Mouse (Mus musculus): ENCODE measurements around the gene Cep350.
A peak's percentile ranks its signal among the peaks of the same experiment; 100 is the strongest.
"Not testable (repeated sequence)": the region's sequence is repeated elsewhere in the genome, so short reads cannot be mapped to it uniquely, and the experiment has no call there.

The Cep350 gene

DNA sequence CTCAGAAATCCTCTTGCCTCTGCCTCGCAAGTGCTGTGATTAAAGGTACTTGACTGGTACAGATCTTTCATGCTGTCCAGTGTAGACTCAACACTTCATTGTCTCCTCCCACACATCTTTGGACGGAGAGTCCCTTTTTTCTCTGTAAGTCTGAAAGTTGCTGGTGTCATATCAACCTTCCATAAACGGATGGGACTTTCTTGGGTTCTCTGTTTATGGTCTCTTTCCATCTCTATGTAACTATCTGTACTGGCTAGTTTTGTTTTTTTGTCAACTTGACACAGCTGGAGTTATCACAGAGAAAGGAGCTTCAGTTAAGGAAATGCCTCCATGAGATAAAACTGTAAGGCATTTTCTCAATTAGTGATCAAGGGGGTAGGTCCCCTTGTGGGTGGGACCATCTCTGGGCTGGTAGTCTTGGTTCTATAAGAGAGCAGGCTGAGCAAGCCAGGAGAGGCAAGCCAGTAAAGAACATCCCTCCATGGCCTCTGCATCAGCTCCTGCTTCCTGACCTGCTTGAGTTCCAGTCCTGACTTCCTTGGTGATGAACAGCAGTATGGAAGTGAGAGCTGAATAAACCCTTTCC, 90.3 kb downstream of the Cep350 start:
- DNase-seq = not testable (repeated sequence)

DNA sequence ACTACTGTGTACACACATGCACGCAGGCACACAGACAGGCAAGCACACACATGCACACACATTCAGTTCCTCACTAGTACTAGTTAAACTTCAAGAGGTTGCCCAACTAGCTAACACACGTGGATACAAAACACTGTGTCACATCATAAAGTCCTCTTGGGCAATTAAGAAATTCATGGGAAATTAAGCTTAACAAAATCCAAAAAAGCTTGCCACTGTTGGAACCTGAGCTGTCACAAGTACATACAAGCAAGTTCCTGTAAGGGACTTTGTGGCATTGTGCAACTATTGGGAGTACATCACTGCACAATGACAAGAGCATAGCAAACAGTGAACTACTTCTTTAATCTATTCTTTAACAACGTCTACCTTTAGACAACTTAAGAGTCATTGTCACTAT, 93.5 kb downstream of the Cep350 start:
- no peak for DNase-seq

DNA sequence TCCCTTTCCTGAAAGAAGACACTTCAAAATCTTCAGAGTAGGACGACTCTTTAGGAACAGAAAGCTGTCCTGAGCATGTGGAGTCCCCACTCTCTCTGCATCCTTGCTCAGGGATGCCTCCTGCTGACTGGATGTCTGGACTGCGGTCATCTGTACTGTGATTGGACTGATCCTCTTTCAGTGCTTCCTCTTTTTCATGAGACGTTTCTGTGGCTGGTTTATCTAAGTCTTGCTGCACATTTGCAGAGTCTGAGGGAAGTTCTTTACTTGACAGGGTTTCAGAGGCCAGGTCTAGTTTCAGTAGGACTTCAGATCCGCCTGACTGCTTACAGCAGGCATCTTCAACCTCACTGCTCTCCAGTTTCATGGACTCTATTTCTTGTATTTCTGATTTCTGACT, 110.1 kb downstream of the Cep350 start:
- DNase-seq = no peak

DNA sequence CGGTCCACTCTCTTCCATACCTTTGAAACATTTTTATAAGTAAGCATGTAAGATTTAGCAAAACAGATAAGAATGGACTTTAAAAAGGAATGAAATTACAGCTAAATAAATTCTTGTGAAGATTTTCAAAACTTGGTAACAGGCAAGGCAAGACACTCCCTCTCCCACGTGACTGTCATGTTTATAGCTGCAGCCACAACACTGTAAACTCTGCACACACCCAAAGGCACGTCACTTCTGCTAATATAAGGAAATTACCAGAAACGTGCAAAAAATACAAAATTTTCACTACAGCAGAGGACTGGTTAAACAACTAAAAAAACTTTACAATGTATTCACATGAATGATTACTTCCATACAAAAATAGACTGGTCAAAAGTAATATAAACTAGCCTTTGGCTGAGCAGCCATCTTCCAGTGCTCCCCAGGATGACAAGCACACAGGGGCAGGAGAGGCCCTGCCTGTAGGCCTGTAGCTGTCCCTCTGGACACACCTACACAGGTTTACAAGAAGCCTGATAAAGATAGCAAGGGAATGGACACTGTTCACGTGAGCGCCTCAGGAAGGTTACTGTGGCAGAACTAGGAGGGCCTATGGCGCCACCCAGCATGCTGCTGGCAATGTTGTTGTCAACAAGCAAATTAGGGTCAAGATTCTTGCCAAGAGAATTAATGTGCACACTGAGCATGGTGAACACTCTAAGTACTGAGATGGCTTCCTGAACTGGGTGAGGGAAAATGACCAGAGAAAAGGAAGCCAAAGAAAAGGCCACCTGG, 117.9 kb downstream of the Cep350 start:
- peak; percentile 11 for DNase-seq

DNA sequence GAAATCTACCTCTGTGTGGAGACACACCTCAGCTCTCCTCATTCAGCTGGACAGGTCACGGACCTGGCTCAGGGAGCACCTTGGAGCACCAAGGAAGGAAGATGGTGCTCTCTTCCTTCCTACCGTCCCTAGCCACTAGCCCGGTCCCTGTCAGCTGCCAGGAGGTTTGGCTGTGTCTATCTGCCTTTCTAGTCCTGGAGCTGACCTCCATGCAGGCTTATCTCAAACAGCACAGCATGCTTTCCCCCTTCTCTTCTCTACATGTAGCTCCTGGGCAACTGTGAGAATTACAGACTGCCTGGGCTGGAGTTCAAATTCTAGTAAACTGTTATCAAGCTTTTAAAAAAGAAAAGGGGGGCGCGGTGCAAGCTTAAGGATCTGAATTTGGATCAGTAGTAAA, 120.0 kb downstream of the Cep350 start:
- no peak for DNase-seq

DNA sequence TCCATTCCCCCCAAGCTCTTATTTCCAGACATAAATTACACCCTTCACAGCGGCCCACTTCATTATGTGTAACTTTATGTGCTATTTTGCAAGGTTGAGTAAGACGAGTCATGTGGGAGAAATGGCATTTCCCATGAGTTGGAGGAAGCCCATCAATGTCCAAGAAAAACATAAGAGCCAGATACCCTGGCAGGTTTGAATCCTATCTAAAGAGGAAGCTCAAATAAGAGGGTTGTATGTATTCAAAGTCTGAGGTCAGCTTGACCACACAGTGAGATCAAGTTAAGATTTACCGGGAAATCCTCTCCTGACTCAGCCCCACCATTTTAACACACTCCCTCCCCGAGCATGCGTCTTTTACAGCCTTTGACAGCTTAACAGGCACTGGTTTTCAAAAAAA, 128.8 kb downstream of the Cep350 start:
- no peak for DNase-seq

DNA sequence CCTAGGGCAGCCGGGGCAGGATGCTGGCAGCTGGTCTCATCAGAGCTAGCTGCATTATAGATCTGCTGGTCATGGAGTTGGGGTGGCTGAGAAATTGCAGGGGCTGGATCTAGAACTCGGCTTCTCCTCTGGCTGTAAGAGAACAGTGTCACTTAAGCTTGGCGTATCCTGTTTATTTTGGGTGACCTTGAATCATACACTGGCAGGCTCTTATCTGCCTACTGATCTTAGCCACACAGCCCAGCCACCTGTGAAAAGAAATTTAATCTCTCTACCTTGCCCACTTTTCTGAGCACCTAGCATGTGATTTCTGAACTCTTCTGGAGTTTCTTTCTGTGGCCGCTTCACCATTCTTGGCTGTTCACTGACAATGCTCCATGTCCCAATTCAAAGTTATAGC, 129.5 kb downstream of the Cep350 start:
- DNase-seq = no peak

DNA sequence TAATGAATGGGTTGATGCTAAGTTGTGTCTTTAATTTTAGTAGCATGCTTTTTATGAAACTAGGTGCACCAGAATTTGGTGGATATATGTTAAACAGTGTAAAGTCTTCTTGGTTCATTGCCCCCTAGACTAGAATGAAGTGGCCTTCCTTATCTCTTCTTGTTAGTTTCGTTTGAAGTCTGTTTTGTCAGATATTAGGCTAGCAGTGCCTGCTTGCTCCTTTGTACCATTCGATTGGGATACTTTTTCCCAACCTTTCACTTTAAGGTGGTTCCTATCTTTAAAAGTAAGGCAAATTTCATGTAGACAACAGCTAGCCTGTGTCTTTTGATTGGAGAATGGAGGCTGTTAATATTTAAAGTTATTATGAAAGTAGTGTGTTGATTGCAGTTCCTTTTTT, 137.4 kb downstream of the Cep350 start:
- DNase-seq = no peak

DNA sequence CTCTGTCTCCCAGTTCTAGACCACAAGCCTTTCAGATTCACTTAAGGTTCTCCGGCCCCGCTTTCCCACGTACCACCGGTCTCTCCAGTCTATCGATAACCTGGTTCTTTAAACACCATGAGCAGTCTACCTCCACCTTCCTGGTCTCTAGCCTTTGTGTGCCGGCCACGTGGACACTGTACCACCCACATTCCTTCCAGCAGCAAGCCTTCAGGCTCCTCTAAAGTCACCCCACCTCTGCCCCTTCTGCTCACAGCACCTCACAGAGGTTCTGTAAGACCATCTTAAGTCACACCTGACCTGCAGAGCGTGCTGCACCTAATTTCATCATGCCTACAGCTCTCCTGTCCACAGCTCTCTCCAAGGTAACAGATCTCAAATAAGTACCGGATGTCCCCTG, 139.4 kb downstream of the Cep350 start:
- no peak for DNase-seq

DNA sequence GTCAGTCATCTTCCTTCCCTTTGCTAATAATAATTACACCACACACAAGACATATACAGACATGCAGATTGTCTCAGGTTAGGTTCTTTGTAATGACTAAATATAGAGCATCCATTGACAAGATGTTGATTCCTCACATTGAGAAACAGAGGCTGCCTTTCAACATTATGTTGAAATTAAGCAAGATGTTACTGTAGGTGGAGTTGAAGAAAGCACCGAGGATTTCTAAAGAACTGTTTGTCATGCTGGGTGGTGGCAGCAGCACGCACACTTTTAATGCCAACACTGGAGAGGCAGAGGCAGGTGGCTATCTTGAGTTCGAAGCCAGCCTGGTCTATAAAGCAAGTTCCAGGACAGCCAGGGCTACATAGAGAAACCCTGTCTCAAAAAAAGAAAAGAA, 141.1 kb downstream of the Cep350 start:
- DNase-seq = no peak

DNA sequence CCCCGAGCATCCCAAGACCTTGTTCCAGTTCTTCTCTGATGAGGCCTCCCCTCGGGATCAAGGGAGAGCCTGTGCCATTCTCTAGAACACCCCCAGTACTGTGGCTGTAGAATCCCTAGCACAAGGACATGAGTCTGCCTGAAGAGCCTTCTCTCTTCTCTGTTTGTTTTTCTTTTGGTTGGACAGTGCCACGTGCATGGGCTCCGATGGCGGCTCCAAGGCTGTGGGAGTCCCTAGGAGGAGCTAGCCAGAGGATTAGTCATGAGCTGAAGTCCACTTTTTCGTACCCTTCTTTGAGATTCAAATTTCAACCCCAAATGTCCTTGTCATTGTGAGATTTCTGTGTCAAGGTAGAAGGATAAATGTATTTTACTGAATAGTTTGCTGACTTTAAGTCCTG, 142.2 kb downstream of the Cep350 start:
- DNase-seq = no peak

DNA sequence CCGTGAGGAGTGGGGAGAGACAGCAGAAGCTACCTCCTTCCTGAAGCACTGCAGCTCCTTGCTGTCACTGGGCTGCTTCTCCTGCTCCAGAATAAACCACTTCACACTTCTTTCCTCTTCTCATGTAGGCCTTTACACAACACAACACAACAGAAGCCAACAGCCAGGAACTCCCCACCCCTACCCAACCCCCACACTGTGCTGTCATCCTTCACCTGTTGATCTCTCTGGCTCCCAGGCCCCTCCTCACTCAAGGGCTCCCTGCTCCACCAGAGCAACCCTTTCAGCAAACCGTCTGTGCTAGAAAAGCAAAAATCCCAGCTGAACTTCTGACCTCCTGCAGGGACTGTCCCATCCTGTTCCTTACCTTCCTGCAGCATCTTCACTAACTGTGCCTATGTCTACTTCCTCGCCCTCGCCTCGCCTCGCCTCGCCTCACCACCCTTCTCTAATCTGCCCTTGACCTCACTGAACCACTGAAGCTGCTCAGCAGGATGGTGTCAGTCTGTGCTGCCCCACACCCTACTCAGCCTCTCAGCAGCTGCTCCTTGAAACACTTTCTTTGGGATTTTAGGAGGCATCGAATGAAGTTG, 145.3 kb downstream of the Cep350 start:
- DNase-seq = no peak

DNA sequence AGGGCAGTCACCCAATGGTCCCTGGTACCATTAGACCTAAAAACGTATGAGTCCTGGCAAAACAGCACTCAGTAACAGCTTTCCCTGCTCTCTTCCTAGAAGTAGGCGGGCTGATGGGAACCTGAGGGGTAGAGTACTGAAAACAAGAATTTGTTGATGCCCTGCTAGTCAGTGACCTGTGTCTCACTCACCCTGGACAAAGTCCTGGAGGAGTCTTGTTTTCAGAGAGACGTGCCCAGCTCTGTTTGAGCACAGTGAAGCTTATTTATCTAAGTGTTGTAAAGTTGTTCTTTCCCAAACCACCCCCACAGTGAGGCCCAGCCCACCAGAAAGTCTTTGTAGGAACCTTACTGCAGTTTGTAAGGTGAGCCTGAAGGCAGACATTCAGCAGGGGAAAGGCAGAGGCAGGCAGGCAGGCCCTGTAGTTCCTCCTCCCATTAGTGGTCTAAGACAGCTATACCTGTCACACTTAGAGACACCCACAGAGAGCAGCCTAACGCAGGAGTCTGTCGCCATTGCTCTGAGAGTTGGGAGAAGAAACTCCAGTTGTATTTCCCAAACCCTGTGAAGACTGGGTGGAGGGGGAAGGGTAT, 146.2 kb downstream of the Cep350 start:
- DNase-seq = peak; percentile 16

DNA sequence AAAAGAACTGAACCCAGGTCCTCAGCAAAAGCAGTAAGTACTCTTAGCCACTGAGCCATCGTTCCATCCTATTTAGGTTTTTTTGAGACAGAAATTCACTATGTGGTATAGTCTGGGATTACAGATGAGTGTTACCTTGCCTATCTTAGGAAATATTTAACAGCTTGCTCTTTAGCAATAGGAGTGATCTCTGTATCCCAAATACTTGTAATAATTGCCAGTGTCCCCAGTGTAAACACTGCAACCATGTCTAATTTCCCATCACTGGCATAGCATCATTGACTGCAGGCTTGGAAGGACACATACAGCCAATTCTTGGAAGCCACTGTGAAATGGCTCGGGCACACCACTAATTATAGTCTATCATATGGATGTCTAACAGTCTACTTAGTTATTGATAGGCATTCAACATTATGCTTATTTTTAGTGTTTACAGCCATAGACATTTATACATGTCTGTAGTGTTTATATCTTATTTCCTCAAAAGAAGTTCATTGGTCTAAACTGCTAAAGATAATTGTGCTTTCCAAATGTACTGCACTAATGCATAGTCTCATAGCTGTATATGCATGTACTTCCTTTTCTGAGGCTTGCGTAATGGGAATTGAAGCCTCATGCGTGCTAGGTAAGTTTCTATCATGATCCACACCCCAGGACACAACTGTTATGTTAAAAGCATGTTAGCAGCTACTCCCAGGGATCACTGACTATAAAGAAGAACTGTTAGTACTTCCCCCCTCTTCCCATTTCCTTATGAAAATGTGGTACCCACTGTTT, 146.9 kb downstream of the Cep350 start:
- no peak for DNase-seq

DNA sequence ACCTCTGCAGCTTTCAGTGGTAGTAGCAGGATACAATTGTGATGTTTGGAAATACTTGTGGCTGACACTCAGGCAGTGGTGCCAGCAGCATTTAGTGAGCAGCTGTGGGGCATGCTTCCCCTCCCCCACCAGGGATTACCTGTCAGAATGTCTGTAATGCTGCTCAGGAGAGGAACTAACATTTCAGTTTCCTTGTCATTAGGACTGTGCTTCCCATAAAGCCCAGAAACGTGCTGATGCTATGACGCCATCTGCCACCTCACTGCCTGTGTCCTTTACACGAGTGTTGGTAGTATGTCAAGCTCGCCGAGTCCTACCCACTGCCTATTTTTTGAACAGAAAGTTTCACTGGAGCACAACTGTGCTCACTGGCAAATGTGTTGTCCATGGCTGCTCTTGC, 152.4 kb downstream of the Cep350 start:
- no peak for DNase-seq

DNA sequence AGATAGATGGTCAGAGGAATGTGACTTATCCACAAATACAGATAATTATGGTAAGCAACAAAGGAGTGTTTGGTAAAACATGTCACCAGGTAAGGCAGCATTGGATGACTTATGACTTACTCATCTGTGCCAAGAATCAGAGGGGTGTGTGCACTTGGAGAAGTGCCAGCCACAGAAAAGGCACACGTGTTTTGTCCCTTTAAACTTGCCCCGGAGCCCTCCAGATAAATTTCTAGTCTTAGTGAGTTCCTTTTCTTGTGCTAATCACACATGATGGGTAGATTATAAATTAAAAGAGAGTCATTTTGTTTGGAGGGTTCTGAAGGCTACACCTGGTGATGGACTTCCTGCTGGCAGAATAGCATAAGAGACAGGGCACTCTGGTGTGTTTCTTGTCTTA, 156.9 kb downstream of the Cep350 start:
- DNase-seq = no peak

DNA sequence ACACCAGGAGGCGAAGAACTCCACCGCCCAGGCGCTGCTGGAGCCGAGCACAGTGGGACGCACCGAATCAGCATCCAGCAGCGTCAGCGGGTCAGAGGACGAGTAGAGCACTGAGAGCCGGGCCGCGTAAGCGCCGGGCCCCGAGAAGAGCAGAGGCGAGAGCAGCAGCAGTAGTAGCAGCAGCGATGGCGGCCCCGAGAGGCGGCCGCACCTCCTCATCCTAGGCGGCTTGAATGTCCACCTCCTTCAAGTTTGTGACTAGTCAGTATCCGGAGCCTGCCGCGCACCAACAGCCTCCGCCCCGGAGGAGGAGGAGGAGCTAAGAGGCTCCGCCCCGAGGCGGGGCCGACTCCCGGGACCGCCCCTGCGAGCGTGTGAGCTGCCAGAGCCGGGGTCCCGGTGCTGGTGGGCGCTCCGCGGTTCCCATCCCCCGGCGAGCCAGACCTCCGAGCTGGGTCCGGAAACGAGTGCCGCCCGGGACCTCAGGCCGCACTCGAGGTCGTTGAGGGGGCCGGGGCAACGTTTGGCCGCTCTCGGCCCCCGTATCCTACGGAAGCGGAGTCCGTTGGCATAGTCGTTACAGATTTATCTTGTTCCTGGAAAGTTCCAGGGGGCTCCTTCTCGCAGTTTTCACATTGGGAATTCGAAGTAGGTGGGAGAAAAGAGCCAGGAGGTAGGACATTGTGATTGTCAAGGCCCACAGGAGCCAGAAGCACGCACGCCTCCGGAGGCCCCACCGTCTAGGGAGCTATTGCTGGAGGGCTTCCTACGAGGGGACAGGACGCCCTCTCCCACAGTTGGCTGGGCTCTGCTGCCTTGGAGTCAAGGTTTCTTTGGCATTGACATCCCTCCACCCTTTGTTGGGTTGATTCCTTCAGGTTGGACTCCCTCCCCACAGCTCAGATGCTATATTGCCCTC, 160.2 kb downstream of the Cep350 start, which contains the start of gene Qsox1:
Gene Qsox1, minus strand, starts transcription at position 309 of the 919 bp plus-strand sequence.
- peak; percentile 93 for DNase-seq

DNA sequence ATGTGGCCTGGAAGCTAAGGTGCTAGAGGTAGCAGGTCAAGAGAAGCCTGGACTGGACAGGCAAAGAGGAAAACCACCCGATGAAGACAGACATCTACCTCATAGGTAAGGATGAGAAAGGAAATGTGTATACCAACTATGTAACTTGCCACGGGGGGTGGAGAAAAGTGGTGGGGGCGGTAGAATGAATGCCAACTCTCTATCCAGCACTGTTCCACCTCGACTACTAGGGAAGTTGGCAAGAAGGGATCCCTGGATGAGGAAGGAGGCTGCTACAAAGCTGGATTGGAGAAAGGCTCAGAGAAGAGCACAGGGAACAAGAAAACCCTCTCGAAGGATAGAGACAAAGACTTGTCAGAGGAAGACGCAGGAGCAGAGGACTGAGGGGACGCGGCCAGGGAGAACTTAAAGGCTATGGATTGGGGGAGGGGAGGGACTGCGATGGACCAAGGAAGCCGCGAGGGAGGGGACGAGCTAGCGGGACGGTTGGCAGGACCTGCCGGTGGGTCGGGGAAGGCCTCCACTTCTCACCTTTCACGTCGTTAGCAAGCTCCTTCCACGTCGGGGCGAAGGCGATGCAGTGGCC, 161.0 kb downstream of the Cep350 start:
- DNase-seq = no peak

DNA sequence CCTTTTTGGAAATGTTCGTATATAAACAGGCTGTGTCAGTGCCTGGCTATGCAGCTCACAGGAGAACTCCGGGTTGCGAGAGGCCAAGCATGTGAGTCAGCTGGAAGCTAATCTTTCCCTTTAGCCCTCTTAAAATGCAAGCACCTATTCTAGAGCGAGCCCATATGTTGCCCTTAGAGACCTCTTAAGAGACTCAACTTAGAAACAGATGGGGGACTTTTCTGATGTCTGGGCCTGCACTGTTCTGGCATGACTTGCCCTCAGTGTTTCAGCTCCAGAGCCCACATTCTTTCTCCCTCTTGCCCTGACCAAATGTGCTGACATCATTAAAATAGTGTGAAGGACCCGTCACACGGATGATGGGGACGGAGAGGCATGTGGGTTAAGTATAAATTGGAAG, 162.4 kb downstream of the Cep350 start:
- DNase-seq = no peak

DNA sequence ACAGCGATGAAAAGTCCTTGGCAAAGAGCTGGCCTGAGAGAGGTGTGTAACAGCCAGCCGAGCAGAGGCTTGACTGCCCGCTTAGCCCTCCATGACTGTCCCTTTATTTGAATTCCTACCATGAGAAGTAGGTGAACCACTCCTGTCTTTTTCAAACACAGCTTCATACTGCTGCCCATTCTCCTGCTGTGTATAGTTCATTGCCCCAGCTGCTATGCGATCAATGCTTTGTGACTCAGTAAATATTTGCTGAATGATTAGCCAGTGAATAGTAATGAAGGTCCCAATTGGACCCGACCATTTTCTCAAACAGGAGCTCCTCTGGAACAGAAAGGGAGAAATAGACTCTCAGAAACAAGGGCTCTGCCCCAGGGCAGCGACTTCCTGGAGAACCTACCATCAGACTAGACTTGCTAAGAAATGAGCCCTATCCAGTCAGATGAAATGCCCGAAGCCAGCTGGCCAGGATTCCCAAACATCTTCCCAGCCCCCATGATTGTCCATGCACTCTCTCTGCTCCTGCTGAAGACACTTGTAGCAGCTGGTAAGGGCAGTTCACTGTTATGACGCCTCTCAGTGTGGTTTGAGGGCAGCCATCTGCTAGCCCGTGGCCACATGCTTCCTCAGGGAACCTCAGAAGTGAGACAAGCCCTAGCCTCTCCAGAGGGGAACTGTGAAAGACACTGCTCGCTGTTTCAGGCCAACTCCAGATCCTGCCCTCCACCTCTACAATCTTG, 163.2 kb downstream of the Cep350 start:
- no peak for DNase-seq

DNA sequence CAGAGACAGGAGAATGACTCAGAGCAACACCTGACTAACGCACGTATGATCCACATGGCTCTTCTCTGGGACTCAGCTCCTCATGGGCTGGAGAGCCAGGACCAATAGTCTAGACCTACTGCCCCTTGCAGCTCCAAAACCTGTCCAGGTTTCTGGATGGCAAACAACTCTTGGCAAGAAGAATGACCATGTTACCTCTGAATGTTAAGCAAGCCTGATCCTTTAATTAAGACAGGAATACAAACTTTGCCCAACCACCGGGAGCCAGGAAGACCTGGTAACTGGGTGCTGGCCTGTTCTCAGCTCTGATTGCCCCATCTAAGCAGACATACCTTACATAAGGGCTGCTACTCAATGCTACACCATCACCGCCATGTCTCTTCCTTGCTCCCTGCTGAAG, 164.8 kb downstream of the Cep350 start:
- DNase-seq = no peak
